Mouse (Mus musculus) urinary bladder, adult 18-20 months (tissue): ENCODE measurements around the gene Odam.

Experiments used
- DNase-seq, 2 experiments: peaks; one replicate each; pipeline ENCODE4 v3.0.0; 2022; ENCODE audit warnings: low spot score in 2 of 2, mixed read lengths in 2 of 2

The Odam gene

GRCm38 (mm10) chr5:87884729-87885128 lies at the start of gene Odam:
Gene Odam, plus strand, starts transcription at chr5:87885029.
- no peak for DNase-seq

- DNase-seq: no peak
These were observed 29.6 kb upstream of the Odam start for GRCm38 (mm10) chr5:87855136-87855716.

- DNase-seq: no peak
These were observed 14.7 kb upstream of the Odam start for GRCm38 (mm10) chr5:87870084-87870483.

- no peak for DNase-seq
These were observed 13.4 kb upstream of the Odam start for GRCm38 (mm10) chr5:87871423-87871822.

- no peak for DNase-seq
These were observed 40.5 kb downstream of the Odam start, which contains the start of gene Csn3 for GRCm38 (mm10) chr5:87925372-87925771. Gene Csn3, plus strand, starts transcription at chr5:87925579.

- DNase-seq: no peak
These were observed 46.8 kb downstream of the Odam start for GRCm38 (mm10) chr5:87931603-87932002.

- DNase-seq: no peak
These were observed 55.9 kb downstream of the Odam start for GRCm38 (mm10) chr5:87940752-87941151.

- no peak for DNase-seq
These were observed 57.7 kb downstream of the Odam start for GRCm38 (mm10) chr5:87942515-87942914.
